In genomic region chr6:144466711-144467110, GRCm38 (mm10) we compare ENCODE assay signal across 20 mouse cellular contexts.
"Had no signal": no experiment of that assay in that cellular context is flagged by ENCODE, and none has a peak within 500 bp of the region (broad histone marks: within the 10 kb centered on the region; RNA-seq: fewer than 3 reads in every experiment).

No protein-coding gene starts in this region.

- H3K4me3 ChIP-seq: kidney, embryonic 15.5 days; left cerebral cortex, adult 2 months; limb, embryonic 13.5 days; liver, embryonic 12.5 days; liver, embryonic 15.5 days; megakaryocyte, embryonic 14.5 days; stomach, embryonic 15.5 days had no signal

- DNase-seq: kidney, adult 8-10 months; kidney, postnatal 10 days; kidney, postnatal 36 days; layer of hippocampus, postnatal 36 days; left cerebral cortex, postnatal 4 days; liver; lung, adult 18-20 months; midbrain, embryonic 14.5 days; right cerebral cortex, postnatal 25 days; spleen, adult 18-20 months; thymus, adult 18-20 months; thymus, postnatal 36 days had no signal

- H3K27ac ChIP-seq: kidney, embryonic 15.5 days; left cerebral cortex, adult 2 months; limb, embryonic 13.5 days; liver, embryonic 12.5 days; liver, embryonic 15.5 days; macrophage; stomach, embryonic 15.5 days had no signal

- H3K4me1 ChIP-seq: kidney, embryonic 15.5 days; liver, embryonic 12.5 days; liver, embryonic 15.5 days; megakaryocyte, embryonic 14.5 days; stomach, embryonic 15.5 days had no signal

- H3K27me3 ChIP-seq: limb, embryonic 13.5 days; liver, embryonic 12.5 days; liver, embryonic 15.5 days; megakaryocyte, embryonic 14.5 days; stomach, embryonic 15.5 days had no signal

- H3K36me3 ChIP-seq: kidney, embryonic 15.5 days; limb, embryonic 13.5 days; liver, embryonic 12.5 days; liver, embryonic 15.5 days; stomach, embryonic 15.5 days had no signal

- ATAC-seq: liver, embryonic 12.5 days had no signal

- H3K9me3 ChIP-seq: kidney, embryonic 15.5 days; limb, embryonic 13.5 days; liver, embryonic 12.5 days; liver, embryonic 15.5 days; stomach, embryonic 15.5 days had no signal
